Mouse (Mus musculus): ENCODE measurements around the gene Arrdc1. TPM values are rescaled to one million over a fixed set of nuclear protein-coding genes. Genes with fewer than 3 reads are reported as not detected.

Gene Arrdc1
- polyA plus RNA-seq, 1 experiment from 2014 or later = 16.7 TPM

DNA sequence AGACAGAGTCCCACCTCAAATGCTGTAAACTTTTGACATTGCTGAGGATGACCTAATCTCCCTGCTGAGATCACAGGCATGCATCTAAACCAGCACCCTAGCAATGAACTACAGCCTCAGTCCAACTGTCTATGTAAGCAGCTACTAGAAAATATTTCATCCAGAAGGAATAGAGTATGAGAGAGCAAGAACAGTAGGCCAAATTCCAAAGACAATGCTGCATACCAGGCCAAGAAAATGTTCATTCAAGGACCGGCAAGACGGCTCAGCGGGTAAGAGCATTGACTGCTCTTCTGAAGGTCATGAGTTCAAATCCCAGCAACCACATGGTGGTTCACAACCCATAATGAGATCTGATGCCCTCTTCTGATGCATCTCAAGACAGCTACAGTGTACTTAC lies 20.3 kb downstream of the Arrdc1 start:
- Histone ChIP-seq H3K27me3 (ENCODE audit: insufficient read depth, low read length) (no peaks in the 10 kb centered on the region), H3K27ac (ENCODE audit: low read depth) (no peak overlapping the region), H3K36me3 (replicated peaks; ENCODE audit: insufficient read depth, low read length) (0 out of 2 replicates have a peak, but pooled peaks cover 4% of the 10 kb centered on the region), H3K9me3 (ENCODE audit: low read length) (no peaks in the 10 kb centered on the region), H3K4me2 (ENCODE audit: low read depth, low read length) (no peak overlapping the region), H3K9ac (replicated peaks) (no peak overlapping the region), H3K4me3 (ENCODE audit: low read depth, low read length) (no peak overlapping the region), H3K4me1 (ENCODE audit: insufficient read depth) (peaks cover 15% of the 10 kb centered on the region)
- ATAC-seq (no peak), DNase-seq (no peak)
- WGBS (ENCODE audit: insufficient replicate concordance) = 93% methylated on average over 3 of the region's 3 CpGs
- TF ChIP-seq EP300 (IDR thresholded peaks at IDR 0.05; ENCODE audit: low read depth) (no peak), CTCF (IDR thresholded peaks at IDR 0.05; ENCODE audit: low read depth) (no peak)

DNA sequence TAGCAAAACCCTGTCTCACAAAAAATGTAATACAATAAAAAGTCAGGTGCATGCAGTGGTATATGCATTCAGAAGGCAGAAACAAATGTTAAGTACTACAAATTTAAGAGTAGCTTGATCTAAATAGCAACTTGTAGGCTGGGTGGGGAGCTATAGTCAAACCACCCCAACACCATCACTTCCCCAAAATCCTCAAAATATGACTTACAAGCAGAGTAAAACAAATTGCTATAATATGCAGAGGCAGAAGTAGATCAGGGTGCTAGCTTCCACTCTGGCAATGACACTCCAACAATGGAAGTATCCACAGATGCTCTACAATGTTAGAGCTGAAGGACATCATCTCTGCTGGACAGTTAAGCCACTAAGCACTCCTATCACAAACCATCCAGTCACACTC lies 22.5 kb downstream of the Arrdc1 start:
- Histone ChIP-seq H3K4me2 (ENCODE audit: low read depth, low read length) (no peak overlapping the region), H3K4me3 (ENCODE audit: low read depth, low read length) (no peak overlapping the region), H3K27ac (ENCODE audit: low read depth) (no peak overlapping the region), H3K27me3 (ENCODE audit: insufficient read depth, low read length) (no peaks in the 10 kb centered on the region), H3K9ac (replicated peaks) (no peak overlapping the region), H3K9me3 (ENCODE audit: low read length) (no peaks in the 10 kb centered on the region), H3K36me3 (replicated peaks; ENCODE audit: insufficient read depth, low read length) (0 out of 2 replicates have a peak, but pooled peaks cover 4% of the 10 kb centered on the region), H3K4me1 (ENCODE audit: insufficient read depth) (peaks cover 5% of the 10 kb centered on the region; the same call in 1 of the 2 replicates)
- no peak for TF ChIP-seq EP300 (IDR thresholded peaks at IDR 0.05; ENCODE audit: low read depth)
- TF ChIP-seq CTCF (IDR thresholded peaks at IDR 0.05; ENCODE audit: low read depth) = no peak
- DNase-seq (no peak), ATAC-seq (no peak)

- Histone ChIP-seq H3K27me3 (ENCODE audit: insufficient read depth, low read length) (no peaks in the 10 kb centered on the region), H3K9ac (replicated peaks) (no peak overlapping the region), H3K4me2 (ENCODE audit: low read depth, low read length) (no peak overlapping the region), H3K4me3 (ENCODE audit: low read depth, low read length) (no peak overlapping the region), H3K9me3 (ENCODE audit: low read length) (no peaks in the 10 kb centered on the region), H3K27ac (ENCODE audit: low read depth) (no peak overlapping the region), H3K4me1 (ENCODE audit: insufficient read depth) (peaks cover 2% of the 10 kb centered on the region; the same call in 1 of the 2 replicates), H3K36me3 (replicated peaks; ENCODE audit: insufficient read depth, low read length) (0 out of 2 replicates have a peak, but pooled peaks cover 4% of the 10 kb centered on the region)
- TF ChIP-seq CTCF (IDR thresholded peaks at IDR 0.05; ENCODE audit: low read depth) = no peak
- no peak for TF ChIP-seq EP300 (IDR thresholded peaks at IDR 0.05; ENCODE audit: low read depth)
- DNase-seq (no peak), ATAC-seq (no peak)
- WGBS (ENCODE audit: insufficient replicate concordance) = 91% methylated on average over 4 of the region's 4 CpGs
Measured at GRCm38 (mm10) chr2:24912189-24912588, 22.9 kb downstream of the Arrdc1 start.

DNA sequence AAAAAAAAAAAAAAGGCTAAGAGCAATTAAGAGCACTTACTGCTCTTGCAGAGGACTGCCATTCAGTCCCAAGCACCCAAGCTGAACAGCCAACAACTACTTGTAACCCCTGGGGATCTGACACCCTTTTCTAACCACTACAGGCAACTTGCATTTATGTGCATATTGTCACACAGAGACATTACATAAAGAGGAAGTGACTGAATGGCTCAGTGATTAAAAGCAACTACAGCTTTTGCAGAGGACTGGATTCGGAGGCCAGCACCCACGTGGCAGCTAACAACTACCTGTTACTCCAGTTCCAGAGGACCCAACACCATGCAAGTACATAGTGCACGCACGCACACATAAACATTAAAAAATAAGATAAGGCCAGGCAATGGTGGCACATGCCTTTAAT lies 24.6 kb downstream of the Arrdc1 start:
- ATAC-seq (no peak), DNase-seq (no peak)
- no peak overlapping the region for H3K27ac ChIP-seq (ENCODE audit: low read depth)
- 39% methylated on average over 4 of the region's 4 CpGs for WGBS (ENCODE audit: insufficient replicate concordance)
- no peak overlapping the region for H3K4me2 ChIP-seq (ENCODE audit: low read depth, low read length)
- no peaks in the 10 kb centered on the region for H3K9me3 ChIP-seq (ENCODE audit: low read length)
- H3K4me3 ChIP-seq (ENCODE audit: low read depth, low read length) = no peak overlapping the region
- no peaks in the 10 kb centered on the region for H3K27me3 ChIP-seq (ENCODE audit: insufficient read depth, low read length)
- 0 out of 2 replicates have a peak, but pooled peaks cover 4% of the 10 kb centered on the region for H3K36me3 ChIP-seq (replicated peaks; ENCODE audit: insufficient read depth, low read length)
- H3K9ac ChIP-seq (replicated peaks) = no peak overlapping the region
- TF ChIP-seq CTCF (IDR thresholded peaks at IDR 0.05; ENCODE audit: low read depth) (no peak), EP300 (IDR thresholded peaks at IDR 0.05; ENCODE audit: low read depth) (no peak)
- H3K4me1 ChIP-seq (ENCODE audit: insufficient read depth) = peaks cover 9% of the 10 kb centered on the region; the same call in 1 of the 2 replicates

DNA sequence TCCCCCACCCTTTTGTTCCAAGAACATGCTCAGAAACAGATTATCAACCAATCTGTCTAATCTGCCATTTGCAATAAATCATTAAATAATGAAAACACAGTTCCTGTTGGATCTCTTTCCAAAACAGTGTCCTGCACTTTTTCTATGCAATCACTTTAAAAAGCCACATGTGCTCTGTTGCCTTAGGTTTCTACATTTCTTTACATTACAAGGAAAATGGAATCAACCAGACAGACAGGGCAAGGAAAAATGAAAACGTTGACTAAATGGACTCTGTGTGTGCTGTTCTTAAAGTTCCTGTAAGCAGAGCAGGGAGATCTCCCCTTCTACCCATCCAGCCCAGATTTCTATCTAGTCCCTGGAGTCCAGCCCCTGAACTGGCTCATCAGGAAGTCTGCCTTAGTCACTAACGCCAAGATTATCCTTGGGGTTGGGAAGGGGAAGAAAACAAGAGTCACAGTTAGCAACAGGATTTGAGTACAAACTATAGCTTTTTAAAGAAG lies 29.3 kb downstream of the Arrdc1 start:
- Histone ChIP-seq H3K9ac (replicated peaks) (no peak overlapping the region), H3K9me3 (ENCODE audit: low read length) (no peaks in the 10 kb centered on the region), H3K4me1 (ENCODE audit: insufficient read depth) (peaks cover 9% of the 10 kb centered on the region), H3K27ac (ENCODE audit: low read depth) (no peak overlapping the region), H3K36me3 (replicated peaks; ENCODE audit: insufficient read depth, low read length) (no peaks in the 10 kb centered on the region), H3K4me2 (ENCODE audit: low read depth, low read length) (no peak overlapping the region), H3K4me3 (ENCODE audit: low read depth, low read length) (no peak overlapping the region), H3K27me3 (ENCODE audit: insufficient read depth, low read length) (no peaks in the 10 kb centered on the region)
- no peak for DNase-seq
- 32% methylated on average over 2 of the region's 2 CpGs for WGBS (ENCODE audit: insufficient replicate concordance)
- TF ChIP-seq CTCF (IDR thresholded peaks at IDR 0.05; ENCODE audit: low read depth) (no peak), EP300 (IDR thresholded peaks at IDR 0.05; ENCODE audit: low read depth) (no peak)
- no peak for ATAC-seq

GRCm38 (mm10) chr2:24904823-24905652 lies 30.0 kb downstream of the Arrdc1 start:
- no peaks in the 10 kb centered on the region for H3K27me3 ChIP-seq (ENCODE audit: insufficient read depth, low read length)
- no peak overlapping the region for H3K27ac ChIP-seq (ENCODE audit: low read depth)
- H3K36me3 ChIP-seq (replicated peaks; ENCODE audit: insufficient read depth, low read length) = no peaks in the 10 kb centered on the region
- H3K9ac ChIP-seq (replicated peaks) = no peak overlapping the region
- no peak for ATAC-seq
- peaks cover 9% of the 10 kb centered on the region for H3K4me1 ChIP-seq (ENCODE audit: insufficient read depth)
- WGBS (ENCODE audit: insufficient replicate concordance) = 85% methylated on average over 11 of the region's 11 CpGs
- DNase-seq = no peak
- H3K9me3 ChIP-seq (ENCODE audit: low read length) = no peaks in the 10 kb centered on the region
- no peak overlapping the region for H3K4me3 ChIP-seq (ENCODE audit: low read depth, low read length)
- H3K4me2 ChIP-seq (ENCODE audit: low read depth, low read length) = no peak overlapping the region
- TF ChIP-seq EP300 (IDR thresholded peaks at IDR 0.05; ENCODE audit: low read depth) = no peak
- TF ChIP-seq CTCF (IDR thresholded peaks at IDR 0.05; ENCODE audit: low read depth) = no peak

Data from liver, postnatal 0 days (tissue).